Mouse (Mus musculus): ENCODE measurements around the gene Pygb. TPM values are rescaled to one million over a fixed set of nuclear protein-coding genes. Genes with fewer than 3 reads are reported as not detected.

Pygb gene
- polyA plus RNA-seq, 1 experiment from 2014 or later: 46.8 TPM

GRCm38 (mm10) chr2:150837781-150838180 lies 51.2 kb downstream of the Pygb start:
- no peak for DNase-seq (ENCODE audit: low spot score)

DNA sequence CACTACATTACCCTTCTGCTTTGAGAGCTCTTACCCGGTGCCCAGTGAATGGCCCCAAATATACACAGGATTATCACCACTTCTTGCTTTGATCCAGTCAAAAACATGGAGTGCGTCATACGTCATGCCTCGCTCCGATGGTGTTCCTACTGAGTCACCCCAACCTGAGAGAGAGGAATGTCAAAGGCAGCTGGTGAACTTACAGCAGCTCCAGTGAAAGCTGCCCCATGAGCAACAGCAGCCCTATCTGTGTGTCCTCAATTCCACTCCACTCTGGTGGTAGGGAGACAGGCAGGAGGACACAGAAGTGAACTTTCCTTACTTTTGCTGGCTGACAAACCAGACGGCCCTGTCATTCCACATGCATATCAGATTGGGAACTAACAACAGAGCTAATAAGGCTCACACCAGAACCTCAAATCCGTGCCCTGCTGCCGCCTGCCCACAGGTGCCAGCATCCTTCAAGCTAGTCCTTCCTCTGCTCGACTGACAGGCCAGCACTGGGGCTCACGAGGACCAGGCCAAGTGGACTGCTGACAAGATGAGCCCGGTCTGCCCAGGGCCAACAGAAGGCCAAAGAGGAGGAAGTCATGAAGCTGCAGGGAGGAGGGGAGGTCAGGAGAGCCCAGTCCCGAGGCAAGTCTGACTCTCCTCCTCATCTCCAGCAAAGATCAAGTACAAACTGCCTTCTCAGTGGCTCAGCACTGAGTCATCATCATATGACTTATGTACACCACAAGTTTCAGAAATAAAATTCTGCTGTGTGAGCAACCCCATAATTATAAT lies 53.3 kb downstream of the Pygb start:
- no peak for DNase-seq (ENCODE audit: low spot score)

- no peak for DNase-seq (ENCODE audit: low spot score)
Measured at GRCm38 (mm10) chr2:150841109-150841508, 54.6 kb downstream of the Pygb start.

GRCm38 (mm10) chr2:150842049-150842461 lies 55.5 kb downstream of the Pygb start:
- no peak for DNase-seq (ENCODE audit: low spot score)

DNA sequence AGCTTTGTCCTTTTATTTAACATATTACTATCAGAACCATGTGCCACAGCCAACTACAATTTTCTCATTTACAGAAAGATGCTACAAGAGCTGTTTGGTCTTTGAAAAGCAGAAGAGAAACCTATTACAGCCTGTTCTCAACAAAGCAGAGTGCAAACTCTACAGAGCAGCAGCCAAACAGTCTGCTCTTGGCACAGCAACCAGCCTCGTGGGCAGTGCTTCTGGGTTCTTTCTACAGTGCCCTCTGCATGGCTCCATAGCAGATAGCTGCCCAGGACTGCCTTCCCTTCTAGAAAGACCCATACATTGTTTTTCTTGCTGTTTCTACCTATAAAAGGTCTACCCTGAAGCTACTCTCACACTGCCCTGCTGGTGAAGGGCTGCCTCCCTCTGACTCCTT lies 58.3 kb downstream of the Pygb start:
- DNase-seq (ENCODE audit: low spot score): no peak

- DNase-seq (ENCODE audit: low spot score): no peak
Measured at GRCm38 (mm10) chr2:150847436-150847995, 61.0 kb downstream of the Pygb start.

GRCm38 (mm10) chr2:150851251-150851650 lies 64.7 kb downstream of the Pygb start:
- DNase-seq (ENCODE audit: low spot score): no peak

DNA sequence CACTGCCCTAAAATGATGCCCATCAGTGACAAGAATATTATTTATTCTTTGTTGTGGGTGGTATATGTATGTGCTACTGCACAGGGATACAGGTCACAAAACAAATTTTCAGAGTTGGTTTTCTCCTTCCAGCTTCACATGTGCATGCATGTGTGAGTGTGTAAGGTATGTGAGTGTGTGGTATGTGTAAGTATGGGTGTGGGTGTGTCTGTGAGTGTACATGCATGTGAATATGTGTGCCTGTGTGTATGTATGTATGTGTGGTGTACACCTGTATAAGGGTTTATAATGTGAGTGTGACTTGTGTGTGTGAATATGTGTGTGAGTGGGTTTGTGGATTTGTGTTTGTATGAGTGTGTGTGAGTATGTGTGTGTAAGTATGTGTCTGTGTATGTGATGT lies 68.7 kb downstream of the Pygb start:
- no peak for DNase-seq (ENCODE audit: low spot score)

DNA sequence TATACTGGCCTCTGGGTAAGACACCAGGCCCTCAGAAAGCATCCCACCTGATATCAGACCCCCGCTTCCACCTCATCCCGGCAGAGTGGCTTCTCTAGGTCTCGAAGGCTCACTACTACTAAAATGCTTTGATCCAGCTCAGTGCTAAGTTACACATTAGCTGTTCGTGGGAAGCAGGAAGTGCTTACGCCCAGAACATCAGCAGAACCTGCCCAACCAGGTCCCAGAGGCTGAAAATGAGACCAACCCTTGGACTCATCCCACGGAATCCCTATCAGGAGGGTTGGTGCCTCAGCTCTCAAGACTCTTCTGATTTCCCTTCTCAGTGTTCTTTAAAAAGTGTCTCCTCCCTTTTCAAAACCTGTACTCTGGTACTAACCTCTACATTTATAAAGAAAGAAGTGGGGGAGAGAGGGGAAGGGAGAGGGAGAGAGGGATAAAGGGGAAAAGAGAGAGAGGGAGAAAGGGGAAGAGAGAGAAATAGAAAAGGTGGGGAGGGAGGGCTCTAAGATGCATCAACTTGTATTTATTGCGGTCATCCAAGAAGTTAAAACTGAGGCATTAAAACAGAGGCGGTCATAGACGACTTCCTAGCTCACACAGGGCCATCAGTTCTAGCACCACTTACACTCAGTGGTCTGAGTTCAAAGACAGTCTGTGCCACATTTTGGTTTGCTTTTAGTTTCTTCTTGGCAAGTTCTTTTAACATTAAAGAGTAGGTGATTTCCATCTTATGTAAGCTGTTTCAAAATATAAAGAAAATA lies 72.4 kb downstream of the Pygb start:
- no peak for DNase-seq (ENCODE audit: low spot score)

- no peak for DNase-seq (ENCODE audit: low spot score)
Measured at GRCm38 (mm10) chr2:150859709-150860470, 73.4 kb downstream of the Pygb start.

- no peak for DNase-seq (ENCODE audit: low spot score)
Measured at GRCm38 (mm10) chr2:150861128-150861527, 74.6 kb downstream of the Pygb start.

GRCm38 (mm10) chr2:150867021-150867420 lies 80.5 kb downstream of the Pygb start:
- DNase-seq (ENCODE audit: low spot score): no peak

- peak; percentile 25 for DNase-seq (ENCODE audit: low spot score)
Measured at GRCm38 (mm10) chr2:150869446-150869845, 82.9 kb downstream of the Pygb start.

DNA sequence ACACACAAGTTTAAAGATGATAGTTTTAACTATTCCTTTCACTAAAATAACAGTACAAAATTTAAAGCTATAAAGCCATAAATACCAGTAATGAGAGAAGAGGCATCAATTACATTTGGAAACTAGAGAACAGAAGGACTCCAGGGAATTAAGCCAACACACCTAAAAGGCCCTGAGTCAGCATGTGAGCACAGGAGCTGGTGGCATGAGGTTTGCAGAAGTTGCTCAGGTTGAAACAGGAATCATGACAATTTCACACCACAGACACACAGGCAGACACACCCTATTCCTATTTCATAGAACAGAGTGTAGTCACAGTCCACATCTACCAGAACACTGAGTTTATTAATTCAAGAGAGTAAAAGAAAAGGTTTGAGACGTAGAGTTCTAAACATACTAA lies 88.0 kb downstream of the Pygb start:
- DNase-seq (ENCODE audit: low spot score): no peak

DNA sequence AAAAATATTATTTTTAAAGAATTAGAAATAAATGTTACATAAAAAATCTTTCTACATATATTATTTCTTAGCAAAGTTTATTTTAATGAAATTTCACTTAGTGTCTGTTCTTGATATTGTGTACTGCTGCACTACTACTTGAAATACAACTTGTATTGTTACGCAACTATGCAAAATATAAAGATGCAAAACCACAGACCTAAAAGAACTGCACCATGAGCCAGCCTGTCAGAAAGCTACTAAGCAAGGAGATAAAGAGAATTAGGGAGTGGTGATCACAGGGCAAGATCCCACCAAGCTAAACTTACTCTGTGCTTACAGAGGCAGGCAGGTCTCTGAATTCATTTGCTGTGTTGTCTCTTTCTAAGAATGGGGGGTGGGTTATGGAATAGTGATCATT lies 88.7 kb downstream of the Pygb start:
- DNase-seq (ENCODE audit: low spot score): no peak

- no peak for DNase-seq (ENCODE audit: low spot score)
Measured at GRCm38 (mm10) chr2:150877561-150877960, 91.0 kb downstream of the Pygb start.

Other genes starting within 250 kb of the Pygb start
- 11.2 and 12.5 TPM in 2 replicates for gene Cst7, start 216.3 kb upstream of the Pygb start, polyA plus RNA-seq (2015; fragmentation: Nextera tagmentation; extraction: Ambion mirVana)
- 36.6 and 41.1 TPM in 2 replicates for gene Apmap, start 178.2 kb upstream of the Pygb start, polyA plus RNA-seq (2015; fragmentation: Nextera tagmentation; extraction: Ambion mirVana)
- 22.0 and 25.3 TPM in 2 replicates for gene Acss1, start 118.2 kb upstream of the Pygb start, polyA plus RNA-seq (2015; fragmentation: Nextera tagmentation; extraction: Ambion mirVana)
- not detected in 2 replicates for gene Vsx1, start 97.4 kb upstream of the Pygb start, polyA plus RNA-seq (2015; fragmentation: Nextera tagmentation; extraction: Ambion mirVana)
- 18.5 and 20.4 TPM in 2 replicates for gene Entpd6, start 37.7 kb upstream of the Pygb start, polyA plus RNA-seq (2015; fragmentation: Nextera tagmentation; extraction: Ambion mirVana)
- 52.6 and 53.3 TPM in 2 replicates for gene Abhd12, start 118.0 kb downstream of the Pygb start, polyA plus RNA-seq (2015; fragmentation: Nextera tagmentation; extraction: Ambion mirVana)
- gene Gins1, start 118.7 kb downstream of the Pygb start, polyA plus RNA-seq (2015; fragmentation: Nextera tagmentation; extraction: Ambion mirVana): 55.4 and 58.4 TPM in 2 replicates

Data from thymus, postnatal 0 days (tissue).